Mouse (Mus musculus) olfactory bulb, adult 2 months (tissue): ENCODE data around the gene Eef1akmt2.

Source experiments
- CTCF ChIP-seq: fragments of 200-500 bp; IDR thresholded peaks from 2 replicates; pipeline ENCODE4 v1.5.1; 2012; ENCODE audit warnings: low read depth, mild to moderate bottlenecking, low read length, moderate library complexity; ENCODE audit not compliant: insufficient read depth
- POLR2A ChIP-seq: fragments of 200-500 bp; IDR thresholded peaks from 2 replicates; pipeline ENCODE4 v1.6.1; 2012; ENCODE audit warnings: mild to moderate bottlenecking, low read depth, low read length, moderate library complexity; ENCODE audit not compliant: insufficient read depth

DNA sequence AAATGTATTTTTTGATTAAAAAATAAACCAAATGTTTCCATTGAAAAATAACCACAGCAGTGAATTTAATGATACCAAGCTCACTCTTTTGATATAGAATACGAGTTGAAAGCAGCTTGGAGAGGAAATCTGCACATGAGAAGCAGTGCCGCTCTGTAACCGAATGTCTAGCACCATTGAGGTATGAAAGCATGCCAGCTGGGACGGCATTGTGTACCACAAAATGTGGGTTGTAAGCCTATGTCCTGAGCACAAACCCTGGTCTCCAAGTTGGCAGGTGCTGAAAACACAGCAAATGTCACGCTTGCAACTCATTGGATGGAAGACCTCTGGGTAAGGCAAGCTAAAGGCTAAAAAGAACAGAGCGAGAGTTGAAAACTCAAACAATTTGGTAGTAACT is 35.4 kb downstream of the Eef1akmt2 start:
- TF ChIP-seq POLR2A (no peak), CTCF (no peak)
